Mouse (Mus musculus) hindbrain, postnatal 0 days (tissue): ENCODE results near the gene Kcnma1. TPM values are rescaled to one million over a fixed set of nuclear protein-coding genes. Genes with fewer than 3 reads are reported as not detected.

ENCODE experiments used
- ATAC-seq: fragments of 200-750 bp; cut with Nextera tagmentation; 2 replicates; pipeline ENCODE4 v1.8.0; 2017; ENCODE audit warnings: mild to moderate bottlenecking, moderate TSS enrichment, moderate library complexity
- DNase-seq: peaks from one replicate; pipeline ENCODE4 v3.0.0-alpha.2; 2015; ENCODE audit warnings: low spot score
- H3K27ac ChIP-seq: fragments of 300-500 bp; sonication (generic); 2 replicates; pipeline ENCODE4 v1.5.1; 2014; ENCODE audit warnings: mild to moderate bottlenecking
- H3K27me3 ChIP-seq: fragments of 300-500 bp; sonication (generic); 2 replicates; pipeline ENCODE4 v1.6.1; 2014; ENCODE audit warnings: low read length, mixed read lengths; ENCODE audit not compliant: insufficient read depth
- H3K36me3 ChIP-seq: fragments of 300-500 bp; sonication (generic); 2 replicates; pipeline ENCODE4 v1.6.1; 2014; ENCODE audit warnings: low read length, mixed read lengths; ENCODE audit not compliant: insufficient read depth
- H3K4me1 ChIP-seq: fragments of 300-500 bp; sonication (generic); 2 replicates; pipeline ENCODE4 v1.6.1; 2014; ENCODE audit warnings: antibody characterized with exemption, low read length, mixed read lengths; ENCODE audit not compliant: insufficient read depth
- H3K4me2 ChIP-seq: fragments of 300-500 bp; sonication (generic); 2 replicates; pipeline ENCODE4 v1.6.1; 2014; ENCODE audit warnings: low read depth, mild to moderate bottlenecking, low read length, moderate library complexity, mixed read lengths
- H3K4me3 ChIP-seq: fragments of 300-500 bp; sonication (generic); 2 replicates; pipeline ENCODE4 v1.5.1; 2014; ENCODE audit warnings: low read length
- H3K9ac ChIP-seq: fragments of 300-500 bp; sonication (generic); replicated peaks from 2 replicates; pipeline ENCODE4 v1.6.1; 2014; ENCODE audit warnings: mild to moderate bottlenecking, low read length, moderate library complexity, mixed read lengths
- H3K9me3 ChIP-seq: fragments of 300-500 bp; sonication (generic); 2 replicates; pipeline ENCODE4 v1.6.1; 2016; ENCODE audit warnings: low read length, mixed read lengths
- CTCF ChIP-seq: IDR thresholded peaks from 2 replicates; pipeline ENCODE4 v1.5.1; 2016; ENCODE audit warnings: antibody characterized with exemption, control low read depth, low read depth
- WGBS: fragments of 180-500 bp; shearing (Covaris S2); extraction: QIAGEN DNeasy Blood & Tissue Kit; methylation state at CpG from one replicate; pipeline ENCODE4 v1.1.7; 2014; 5-methylcytosine and 5-hydroxymethylcytosine counted together
- polyA plus RNA-seq: library from polyadenylated mRNA; unstranded; fragments of >200 nt; fragmentation: Nextera tagmentation; extraction: Ambion mirVana; gene quantifications from 2 replicates; pipeline ENCODE4 v1.2.1, GENCODE M21; 2015
- total RNA-seq: library from RNA; depleted of rRNA; stranded (reverse); fragments of >200 nt; gene quantifications from 2 replicates; pipeline ENCODE4 v1.2.3, GENCODE M21; 2014

The Kcnma1 gene
- total and polyA plus RNA-seq, 2 experiments from 2014 or later: 15.9 to 36.1 TPM

GRCm38 (mm10) chr14:23360491-23360995, 653.7 kb downstream of the Kcnma1 start:
- no peaks in the 10 kb centered on the region for H3K4me1 ChIP-seq
- no peak overlapping the region for H3K27ac ChIP-seq
- H3K4me3 ChIP-seq: no peak overlapping the region
- ATAC-seq: 0 out of 2 replicates have a peak, but pooled peaks have one; percentile 2
- no peaks in the 10 kb centered on the region for H3K9me3 ChIP-seq
- no peak for DNase-seq
- H3K27me3 ChIP-seq: no peaks in the 10 kb centered on the region
- H3K4me2 ChIP-seq: no peak overlapping the region
- WGBS: 43% methylated on average over 11 of the region's 11 CpGs
- no peak for TF ChIP-seq CTCF
- H3K9ac ChIP-seq: no peak overlapping the region
- no peaks in the 10 kb centered on the region for H3K36me3 ChIP-seq

DNA sequence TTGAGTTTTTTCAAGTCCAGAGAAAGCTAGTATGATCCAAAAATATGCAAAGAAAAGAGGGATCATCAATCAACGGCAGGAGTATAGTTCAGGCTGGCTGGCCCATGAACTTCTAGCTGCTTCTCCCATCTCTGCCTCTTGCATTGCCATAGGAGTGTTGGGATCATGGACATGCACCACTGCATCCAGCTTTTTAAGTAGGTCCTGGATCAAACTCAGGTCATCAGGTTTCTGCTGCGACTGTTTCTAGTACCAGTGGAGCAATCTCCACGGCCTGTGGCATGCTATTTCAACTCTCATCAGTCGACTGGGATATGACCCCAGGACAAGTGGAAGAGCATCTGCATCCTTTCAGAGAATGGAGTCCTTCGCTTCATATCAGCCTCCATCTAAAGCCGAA, 655.5 kb downstream of the Kcnma1 start:
- DNase-seq (no peak), ATAC-seq (no peak)
- no peak overlapping the region for H3K9ac ChIP-seq
- WGBS: 94% methylated on average over 6 of the region's 6 CpGs
- TF ChIP-seq CTCF: no peak
- H3K4me2 ChIP-seq: no peak overlapping the region
- no peak overlapping the region for H3K27ac ChIP-seq
- H3K4me1 ChIP-seq: no peaks in the 10 kb centered on the region
- H3K36me3 ChIP-seq: no peaks in the 10 kb centered on the region
- no peak overlapping the region for H3K4me3 ChIP-seq
- no peaks in the 10 kb centered on the region for H3K27me3 ChIP-seq
- no peaks in the 10 kb centered on the region for H3K9me3 ChIP-seq

DNA sequence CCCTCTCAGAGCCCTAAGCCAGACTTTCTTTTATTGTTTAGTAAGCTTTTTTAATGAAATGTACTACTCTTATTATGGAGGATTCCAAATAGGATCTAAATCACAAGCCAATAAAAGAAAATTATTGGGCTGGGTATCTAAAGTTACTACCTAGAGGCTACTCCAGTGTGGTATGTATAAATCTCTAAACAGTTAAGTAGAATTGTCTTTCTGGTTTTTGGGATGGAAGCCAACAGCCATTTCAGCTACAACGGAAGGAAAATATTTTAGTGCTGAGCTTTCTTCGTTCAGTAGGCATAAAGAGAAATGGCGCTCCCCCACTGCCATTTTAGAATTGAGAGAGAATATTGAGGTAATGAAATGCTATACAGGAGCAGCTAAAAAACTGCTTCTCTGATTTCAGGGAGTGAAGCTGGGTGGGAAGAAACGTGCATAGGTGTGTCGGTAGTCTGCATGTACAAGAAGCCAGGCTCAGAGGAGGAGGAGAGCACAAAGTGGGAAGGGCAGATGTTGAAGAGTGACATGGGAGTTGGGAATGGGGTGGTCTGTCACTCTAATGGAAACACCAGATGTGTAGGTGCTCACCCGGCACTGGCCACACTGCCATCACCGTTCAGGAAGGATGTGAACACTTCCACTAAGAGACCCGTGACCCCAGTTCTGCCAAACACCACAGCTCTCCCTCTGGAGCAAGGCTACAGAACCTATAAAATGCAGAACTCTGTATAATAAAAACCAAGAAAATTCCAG, 656.6 kb downstream of the Kcnma1 start:
- no peak overlapping the region for H3K9ac ChIP-seq
- no peak overlapping the region for H3K4me3 ChIP-seq
- H3K9me3 ChIP-seq: no peaks in the 10 kb centered on the region
- H3K4me2 ChIP-seq: no peak overlapping the region
- H3K36me3 ChIP-seq: no peaks in the 10 kb centered on the region
- 85% methylated on average over 8 of the region's 8 CpGs for WGBS
- no peak for TF ChIP-seq CTCF
- ATAC-seq: no peak
- DNase-seq: no peak
- H3K27ac ChIP-seq: no peak overlapping the region
- H3K27me3 ChIP-seq: no peaks in the 10 kb centered on the region
- no peaks in the 10 kb centered on the region for H3K4me1 ChIP-seq

GRCm38 (mm10) chr14:23326786-23327185, 687.5 kb downstream of the Kcnma1 start:
- Histone ChIP-seq H3K9me3 (no peaks in the 10 kb centered on the region), H3K4me2 (no peak overlapping the region), H3K27ac (peak overlapping the region; percentile 11; the same call in 1 of the 2 replicates), H3K9ac (no peak overlapping the region), H3K4me3 (no peak overlapping the region), H3K4me1 (no peaks in the 10 kb centered on the region), H3K27me3 (no peaks in the 10 kb centered on the region), H3K36me3 (no peaks in the 10 kb centered on the region)
- no peak for TF ChIP-seq CTCF
- ATAC-seq (peak; percentile 32; the same call in 1 of the 2 replicates), DNase-seq (peak; percentile 40)
- WGBS: 59% methylated on average over 3 of the region's 3 CpGs

- Histone ChIP-seq H3K27ac (no peak overlapping the region), H3K36me3 (no peaks in the 10 kb centered on the region), H3K4me1 (no peaks in the 10 kb centered on the region), H3K9ac (no peak overlapping the region), H3K4me2 (no peak overlapping the region), H3K4me3 (no peak overlapping the region), H3K27me3 (no peaks in the 10 kb centered on the region), H3K9me3 (no peaks in the 10 kb centered on the region)
- DNase-seq (no peak), ATAC-seq (no peak)
- WGBS: 87% methylated on average over 5 of the region's 5 CpGs
- TF ChIP-seq CTCF: no peak
Measured at GRCm38 (mm10) chr14:23305288-23305687, 709.0 kb downstream of the Kcnma1 start.

DNA sequence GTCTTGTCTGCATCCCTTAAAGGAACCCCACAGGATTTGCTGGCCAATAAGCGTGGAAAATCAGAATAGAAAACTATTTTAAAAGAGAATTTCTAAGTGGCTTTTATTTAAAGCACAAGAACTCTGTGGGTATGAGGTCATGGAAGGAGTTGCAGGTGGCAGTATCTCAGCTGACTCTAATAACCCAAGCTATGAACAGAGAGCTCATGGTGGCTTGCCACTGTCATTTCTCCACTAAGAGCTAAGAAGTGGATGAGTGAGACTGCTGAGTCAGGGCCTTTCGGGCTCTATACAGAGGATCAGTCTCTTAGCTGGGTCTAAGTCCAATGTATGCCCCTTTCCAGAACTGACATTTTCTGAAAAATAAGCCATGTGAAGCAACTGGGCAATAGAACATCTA, 713.8 kb downstream of the Kcnma1 start:
- 89% methylated on average over 2 of the region's 2 CpGs for WGBS
- Histone ChIP-seq H3K4me3 (no peak overlapping the region), H3K4me2 (no peak overlapping the region), H3K9ac (no peak overlapping the region), H3K27me3 (no peaks in the 10 kb centered on the region), H3K27ac (no peak overlapping the region), H3K9me3 (no peaks in the 10 kb centered on the region), H3K4me1 (no peaks in the 10 kb centered on the region), H3K36me3 (no peaks in the 10 kb centered on the region)
- no peak for ATAC-seq
- DNase-seq: no peak
- TF ChIP-seq CTCF: no peak

GRCm38 (mm10) chr14:23290634-23291033, 723.7 kb downstream of the Kcnma1 start:
- Histone ChIP-seq H3K4me2 (no peak overlapping the region), H3K27me3 (no peaks in the 10 kb centered on the region), H3K9ac (no peak overlapping the region), H3K36me3 (no peaks in the 10 kb centered on the region), H3K27ac (no peak overlapping the region), H3K4me3 (no peak overlapping the region), H3K4me1 (no peaks in the 10 kb centered on the region), H3K9me3 (no peaks in the 10 kb centered on the region)
- WGBS: 78% methylated on average over 2 of the region's 2 CpGs
- no peak for TF ChIP-seq CTCF
- no peak for ATAC-seq
- DNase-seq: no peak
